Mouse (Mus musculus) macrophage (primary cell): Measurements from ENCODE around the gene Cebpb. TPM values are rescaled to one million over a fixed set of nuclear protein-coding genes. Genes with fewer than 3 reads are reported as not detected.

Source experiments
- H3K27ac ChIP-seq: fragments of 350-480 bp; formaldehyde crosslinking; 2 replicates; pipeline ENCODE4 v1.9.0; 2021
- H3K36me3 ChIP-seq: fragments of 350-480 bp; formaldehyde crosslinking; 2 replicates; pipeline ENCODE4 v1.9.0; 2021; ENCODE audit errors: inconsistent target
- H3K4me3 ChIP-seq: fragments of 350-480 bp; formaldehyde crosslinking; 2 replicates; pipeline ENCODE4 v1.9.0; 2021; ENCODE audit errors: inconsistent target
- H3K79me2 ChIP-seq: fragments of 350-480 bp; formaldehyde crosslinking; 2 replicates; pipeline ENCODE4 v1.9.0; 2021; ENCODE audit errors: inconsistent target
- WGBS: methylation state at CpG from one replicate; pipeline ENCODE4 v1.1.7; 2026; ENCODE audit warnings: inconsistent platforms; ENCODE audit not compliant: missing documents; 5-methylcytosine and 5-hydroxymethylcytosine counted together
- polyA plus RNA-seq: library from polyadenylated mRNA; stranded (reverse); fragments of 250-400 nt; gene quantifications from 3 replicates; pipeline ENCODE4 v1.2.4, GENCODE M21; 2018; ENCODE audit warnings: inconsistent platforms

Cebpb gene
- polyA plus RNA-seq, 1 experiment from 2014 or later, result 4.8 TPM

GRCm38 (mm10) chr2:167680657-167681056, 8.1 kb upstream of the Cebpb start:
- Histone ChIP-seq H3K27ac (no peak overlapping the region), H3K36me3 (no peaks in the 10 kb centered on the region), H3K79me2 (no peaks in the 10 kb centered on the region), H3K4me3 (no peak overlapping the region)
- 32% methylated on average over 5 of the region's 5 CpGs for WGBS

GRCm38 (mm10) chr2:167683721-167684120, 5.0 kb upstream of the Cebpb start:
- WGBS, result 90% methylated on average over 3 of the region's 3 CpGs

GRCm38 (mm10) chr2:167685137-167685536, 3.6 kb upstream of the Cebpb start:
- WGBS, result 16% methylated on average over 8 of the region's 8 CpGs
- no peak overlapping the region for H3K27ac ChIP-seq
- H3K4me3 ChIP-seq, result no peak overlapping the region
- H3K36me3 ChIP-seq, result no peaks in the 10 kb centered on the region
- peaks cover 3% of the 10 kb centered on the region for H3K79me2 ChIP-seq

More at GRCm38 (mm10) chr2:167683721-167684120, 5.0 kb upstream of the Cebpb start:
- Histone ChIP-seq H3K36me3 (no peaks in the 10 kb centered on the region), H3K79me2 (no peaks in the 10 kb centered on the region), H3K27ac (no peak overlapping the region), H3K4me3 (no peak overlapping the region)

- Histone ChIP-seq H3K27ac (no peak overlapping the region), H3K36me3 (no peaks in the 10 kb centered on the region), H3K79me2 (peaks cover 10% of the 10 kb centered on the region), H3K4me3 (no peak overlapping the region)
- WGBS, result 97% methylated on average over 3 of the region's 3 CpGs
These were observed 2.9 kb upstream of the Cebpb start for GRCm38 (mm10) chr2:167685865-167686264.

- no peak overlapping the region for H3K27ac ChIP-seq
- peaks cover 17% of the 10 kb centered on the region for H3K79me2 ChIP-seq
- WGBS, result 61% methylated on average over 16 of the region's 16 CpGs
- peaks cover under 1% of the 10 kb centered on the region; the same call in 1 of the 2 replicates for H3K36me3 ChIP-seq
- H3K4me3 ChIP-seq, result no peak overlapping the region
These were observed 2.1 kb upstream of the Cebpb start for GRCm38 (mm10) chr2:167686382-167687249.

- Histone ChIP-seq H3K4me3 (no peak overlapping the region), H3K27ac (no peak overlapping the region), H3K79me2 (peaks cover 23% of the 10 kb centered on the region), H3K36me3 (peaks cover 7% of the 10 kb centered on the region; the same call in 1 of the 2 replicates)
- 90% methylated on average over 4 of the region's 4 CpGs for WGBS
These were observed 1.5 kb upstream of the Cebpb start for GRCm38 (mm10) chr2:167687250-167687586.

- 65% methylated on average over 11 of the region's 11 CpGs for WGBS
- H3K79me2 ChIP-seq, result peaks cover 28% of the 10 kb centered on the region
- no peak overlapping the region for H3K4me3 ChIP-seq
- H3K27ac ChIP-seq, result no peak overlapping the region
- H3K36me3 ChIP-seq, result peaks cover 12% of the 10 kb centered on the region; the same call in 1 of the 2 replicates
These were observed 1.0 kb upstream of the Cebpb start for GRCm38 (mm10) chr2:167687651-167688101.

- no peak overlapping the region for H3K27ac ChIP-seq
- H3K79me2 ChIP-seq, result peaks cover 32% of the 10 kb centered on the region
- H3K36me3 ChIP-seq, result peaks cover 14% of the 10 kb centered on the region; the same call in 1 of the 2 replicates
- WGBS, result 59% methylated on average over 12 of the region's 12 CpGs
- no peak overlapping the region for H3K4me3 ChIP-seq
These were observed 603 bp upstream of the Cebpb start for GRCm38 (mm10) chr2:167688126-167688497.

- peaks cover 42% of the 10 kb centered on the region for H3K79me2 ChIP-seq
- H3K4me3 ChIP-seq, result peak within 1 kb of the TSS; percentile 78
- H3K27ac ChIP-seq, result peak within 1 kb of the TSS; percentile 84
- peaks cover 14% of the 10 kb centered on the region; the same call in 1 of the 2 replicates for H3K36me3 ChIP-seq
- 1% methylated on average over 53 of the region's 99 CpGs for WGBS
These were observed 945 bp downstream of the Cebpb start, which contains the start of gene Tmem189 for GRCm38 (mm10) chr2:167689501-167690218. Gene Tmem189, minus strand, starts transcription at chr2:167689822.

- peaks cover 42% of the 10 kb centered on the region for H3K79me2 ChIP-seq
- H3K27ac ChIP-seq, result peak overlapping the region; percentile 84
- WGBS, result 8% methylated on average over 13 of the region's 15 CpGs
- peaks cover 14% of the 10 kb centered on the region; the same call in 1 of the 2 replicates for H3K36me3 ChIP-seq
- peak overlapping the region; percentile 78 for H3K4me3 ChIP-seq
These were observed 1.7 kb downstream of the Cebpb start for GRCm38 (mm10) chr2:167690219-167690961.

GRCm38 (mm10) chr2:167690962-167691311, 2.2 kb downstream of the Cebpb start:
- Histone ChIP-seq H3K79me2 (peaks cover 42% of the 10 kb centered on the region), H3K36me3 (peaks cover 14% of the 10 kb centered on the region; the same call in 1 of the 2 replicates), H3K4me3 (peak overlapping the region; percentile 78), H3K27ac (peak overlapping the region; percentile 84)
- WGBS, result 54% methylated on average over 12 of the region's 12 CpGs

- Histone ChIP-seq H3K27ac (peak overlapping the region; percentile 84), H3K4me3 (peak overlapping the region; percentile 78), H3K79me2 (peaks cover 42% of the 10 kb centered on the region), H3K36me3 (peaks cover 14% of the 10 kb centered on the region; the same call in 1 of the 2 replicates)
- 86% methylated on average over 6 of the region's 6 CpGs for WGBS
These were observed 2.7 kb downstream of the Cebpb start for GRCm38 (mm10) chr2:167691410-167691809.

- peak overlapping the region; percentile 78 for H3K4me3 ChIP-seq
- peak overlapping the region; percentile 84; the same call in 1 of the 2 replicates for H3K27ac ChIP-seq
- peaks cover 42% of the 10 kb centered on the region for H3K79me2 ChIP-seq
- H3K36me3 ChIP-seq, result peaks cover 14% of the 10 kb centered on the region; the same call in 1 of the 2 replicates
- 92% methylated on average over 13 of the region's 14 CpGs for WGBS
These were observed 3.4 kb downstream of the Cebpb start for GRCm38 (mm10) chr2:167691871-167692661.
